Mouse (Mus musculus) gastrocnemius, postnatal 14 days (tissue): ENCODE data around the gene Olfr568. TPM values are rescaled to one million over a fixed set of nuclear protein-coding genes. Genes with fewer than 3 reads are reported as not detected.

Experiments
- DNase-seq: peaks from one replicate; pipeline ENCODE4 v3.0.0; 2021; ENCODE audit warnings: mixed read lengths
- intact Hi-C: fragments of 180-260 bp; cut with DNase I; formaldehyde crosslinking; loops from one replicate; pipeline ENCODE4 v1.15.1; 2025; ENCODE audit warnings: low total_unique reads
- long read RNA-seq, 2 experiments: library from polyadenylated mRNA; stranded (forward); transcript quantifications; one replicate each; pipeline ENCODE4 v2.0.0; 2021
- total RNA-seq, 2 experiments: library from RNA; stranded (reverse); gene quantifications; 2 replicates each; pipeline ENCODE4 v1.2.3; 2021

Gene Olfr568
- total RNA-seq: not detected
- long read RNA-seq, experiment 1: 0 reads
- long read RNA-seq, experiment 2: 0 reads

DNA sequence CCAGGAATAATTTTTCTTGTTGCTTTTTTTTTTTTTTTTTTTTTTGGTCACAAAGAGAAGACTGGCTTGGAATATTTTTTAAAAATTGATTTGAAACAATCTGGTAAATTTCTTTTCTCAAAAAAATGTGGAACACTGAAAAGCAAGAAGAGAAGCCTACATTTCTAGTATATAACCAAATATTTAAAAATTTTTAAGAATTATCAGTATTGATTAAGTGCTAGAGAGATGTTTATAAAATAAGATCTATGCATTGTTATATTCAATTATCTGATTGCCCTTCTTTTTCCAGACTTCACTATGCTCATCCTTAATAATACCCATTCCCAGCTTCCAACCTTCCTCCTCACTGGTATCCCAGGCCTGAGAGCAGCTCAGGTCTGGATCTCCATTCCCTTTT, at the start of gene Olfr568:
Gene Olfr568 (plus strand): TSS at position 301 of the 400 bp plus-strand sequence.
- intact Hi-C loops: no loop called here
- no peak for DNase-seq

- no peak for DNase-seq
These were observed 21.1 kb upstream of the Olfr568 start for GRCm38 (mm10) chr7:102855807-102856206.

GRCm38 (mm10) chr7:102858665-102859064, 18.3 kb upstream of the Olfr568 start, which contains the start of gene Olfr566:
Olfr566 (minus strand) TSS chr7:102858765.
- intact Hi-C loops: no loop called here
- no peak for DNase-seq

More at GRCm38 (mm10) chr7:102855807-102856206, 21.1 kb upstream of the Olfr568 start:
- intact Hi-C loops: no loop called here

DNA sequence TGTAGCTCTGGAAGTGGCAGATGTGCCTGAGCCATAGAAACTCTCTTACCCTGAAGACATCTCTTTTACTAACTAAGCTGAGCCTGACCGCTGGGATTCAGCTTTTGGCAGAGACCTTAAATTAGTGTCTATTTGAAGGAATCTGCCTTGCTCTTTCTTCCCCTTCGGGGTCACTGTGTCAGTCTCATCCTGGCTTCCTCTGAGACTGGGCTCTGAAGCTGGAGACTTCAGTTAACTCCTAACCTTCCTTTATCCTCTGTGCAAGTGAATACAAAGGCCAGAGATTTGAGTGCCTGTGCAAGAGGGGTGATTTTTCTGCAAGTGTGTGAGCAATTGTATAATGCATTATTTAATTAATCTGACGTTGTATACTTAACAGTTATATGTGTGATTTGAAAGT, 13.9 kb downstream of the Olfr568 start, which contains the start of gene Olfr569:
Gene Olfr569 (minus strand): TSS at position 101 of the 400 bp plus-strand sequence.
- DNase-seq: no peak
- intact Hi-C loops: no loop called here

GRCm38 (mm10) chr7:102915261-102915660, 38.3 kb downstream of the Olfr568 start:
- no peak for DNase-seq
- intact Hi-C loops: loop anchor here (10.0 kb wide), 1 partner anchor 400 kb away; no protein-coding TSS in a partner anchor

- no peak for DNase-seq
- intact Hi-C loops: loop anchor here (10.0 kb wide), 1 partner anchor 402 kb away; no protein-coding TSS in a partner anchor
These were observed 39.5 kb downstream of the Olfr568 start for GRCm38 (mm10) chr7:102916405-102916804.

GRCm38 (mm10) chr7:102917032-102917875, 40.3 kb downstream of the Olfr568 start, which contains the start of gene Olfr571:
Olfr571 (minus strand) TSS chr7:102917536.
- intact Hi-C loops: loop anchor here (10.0 kb wide), 1 partner anchor 402 kb away; no protein-coding TSS in a partner anchor
- no peak for DNase-seq

GRCm38 (mm10) chr7:102919632-102920031, 42.7 kb downstream of the Olfr568 start:
- intact Hi-C loops: loop anchor here (10.0 kb wide), 2 partner anchors 255 to 405 kb away; partner anchors contain the start of gene Olfr556
- no peak for DNase-seq

DNA sequence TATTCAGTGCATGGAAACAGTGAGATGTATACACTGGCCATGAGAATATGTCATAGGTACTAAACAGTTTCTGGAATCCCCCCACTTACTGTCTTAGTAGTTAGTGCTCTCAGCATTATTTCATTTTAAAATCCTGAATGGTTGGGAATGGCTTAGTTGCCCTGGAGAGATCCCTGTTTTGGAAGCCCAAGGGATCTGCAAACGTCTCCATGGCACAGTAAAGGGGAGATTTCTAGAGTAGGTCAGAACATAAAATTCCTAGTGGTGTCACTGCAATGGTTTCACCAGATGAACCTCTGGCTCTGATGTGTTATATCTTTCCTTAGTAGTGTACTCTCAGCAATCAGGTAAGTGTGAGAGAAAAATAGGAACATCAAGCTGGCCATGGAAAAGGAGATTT, 47.2 kb downstream of the Olfr568 start, which contains the start of gene Olfr572:
Gene Olfr572 (plus strand): TSS at position 301 of the 400 bp plus-strand sequence.
- intact Hi-C loops: loop anchor here (10.0 kb wide), 1 partner anchor 259 kb away; the partner anchor contains the start of gene Olfr556
- no peak for DNase-seq

DNA sequence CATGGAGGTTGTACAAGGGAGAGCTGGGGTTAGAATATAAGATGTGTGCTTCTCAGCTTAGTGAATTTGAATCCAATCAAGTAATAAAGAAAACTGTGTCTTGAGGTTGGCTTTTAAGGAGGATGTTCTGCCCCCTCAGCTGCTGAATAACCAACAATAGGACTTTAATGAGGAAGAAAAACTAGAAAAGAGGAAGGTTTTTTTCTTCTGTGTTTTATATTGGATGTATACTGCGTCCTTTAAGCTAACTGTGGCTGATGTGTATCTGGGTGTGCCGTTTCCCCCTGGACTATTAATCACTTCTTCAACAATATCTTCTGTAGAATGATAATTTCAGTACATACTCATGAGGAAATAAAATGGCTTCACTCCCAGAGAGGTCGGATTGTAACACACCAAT, 50.2 kb downstream of the Olfr568 start:
- intact Hi-C loops: loop anchor here (10.0 kb wide), 1 partner anchor 262 kb away; the partner anchor contains the start of gene Olfr556
- DNase-seq: no peak

Other genes starting within 250 kb of the Olfr568 start
- gene Olfr554, start 238.7 kb upstream of the Olfr568 start, total RNA-seq: not detected
- not detected for gene Olfr555, start 218.3 kb upstream of the Olfr568 start, total RNA-seq
- not detected for gene Olfr556, start 212.2 kb upstream of the Olfr568 start, total RNA-seq
- gene Trim68, start 189.8 kb upstream of the Olfr568 start, total RNA-seq: 1 to 10 TPM; 4.0 to 4.2 TPM
- not detected for gene Olfr557, start 181.2 kb upstream of the Olfr568 start, total RNA-seq
- gene Olfr558, start 174.9 kb upstream of the Olfr568 start, total RNA-seq: 1 to 10 TPM; 2.5 to 2.6 TPM
- not detected for gene Olfr33, start 158.1 kb upstream of the Olfr568 start, total RNA-seq
- not detected for gene Olfr559, start 149.6 kb upstream of the Olfr568 start, total RNA-seq
- not detected for gene Olfr560, start 117.8 kb upstream of the Olfr568 start, total RNA-seq
- under 1 TPM; 0.66 to 0.69 TPM for gene Olfr78, start 117.7 kb upstream of the Olfr568 start, total RNA-seq
- not detected for gene Olfr561, start 105.9 kb upstream of the Olfr568 start, total RNA-seq
- not detected for gene Olfr564, start 73.6 kb upstream of the Olfr568 start, total RNA-seq
- gene Olfr566, start 18.4 kb upstream of the Olfr568 start, total RNA-seq: not detected
- gene Olfr569, start 13.8 kb downstream of the Olfr568 start, total RNA-seq: not detected
- not detected for gene Olfr570, start 17.5 kb downstream of the Olfr568 start, total RNA-seq
- not detected for gene Olfr571, start 40.4 kb downstream of the Olfr568 start, total RNA-seq
- not detected for gene Olfr572, start 47.3 kb downstream of the Olfr568 start, total RNA-seq
- gene Olfr573-ps1, start 65.5 kb downstream of the Olfr568 start, total RNA-seq: not detected
- not detected for gene Olfr574, start 71.3 kb downstream of the Olfr568 start, total RNA-seq
- gene Olfr575, start 81.7 kb downstream of the Olfr568 start, total RNA-seq: not detected
- gene Olfr576, start 85.5 kb downstream of the Olfr568 start, total RNA-seq: not detected
- gene Olfr577, start 98.8 kb downstream of the Olfr568 start, total RNA-seq: not detected
- gene Olfr578, start 112.2 kb downstream of the Olfr568 start, total RNA-seq: not detected
- gene Olfr582, start 160.9 kb downstream of the Olfr568 start, total RNA-seq: not detected
- not detected for gene Olfr583, start 174.2 kb downstream of the Olfr568 start, total RNA-seq
- not detected for gene Olfr584, start 204.8 kb downstream of the Olfr568 start, total RNA-seq
- not detected for gene Olfr585, start 220.6 kb downstream of the Olfr568 start, total RNA-seq
- not detected for gene Olfr586, start 248.5 kb downstream of the Olfr568 start, total RNA-seq